Mouse (Mus musculus) intestine, embryonic 16.5 days (tissue): ENCODE results near the gene RPS10-NUDT3. TPM values are rescaled to one million over a fixed set of nuclear protein-coding genes. Genes with fewer than 3 reads are reported as not detected.

Experiments
- ATAC-seq: fragments of 200-750 bp; cut with Nextera tagmentation; 2 replicates; pipeline ENCODE4 v1.8.0; 2017; ENCODE audit warnings: moderate TSS enrichment, moderate library complexity
- H3K27ac ChIP-seq: fragments of 300-500 bp; sonication (generic); 2 replicates; pipeline ENCODE4 v1.5.1; 2014; ENCODE audit warnings: mild to moderate bottlenecking, low read length
- H3K27me3 ChIP-seq: fragments of 300-500 bp; sonication (generic); replicated peaks from 2 replicates; pipeline ENCODE4 v1.6.1; 2014; ENCODE audit warnings: low read length, control low read depth, mixed read lengths; ENCODE audit not compliant: control insufficient read depth, insufficient read depth
- H3K36me3 ChIP-seq: fragments of 300-500 bp; sonication (generic); 2 replicates; pipeline ENCODE4 v1.6.1; 2014; ENCODE audit warnings: low read length, control low read depth; ENCODE audit not compliant: control insufficient read depth, insufficient read depth
- H3K4me1 ChIP-seq: fragments of 300-500 bp; sonication (generic); 2 replicates; pipeline ENCODE4 v1.6.1; 2014; ENCODE audit warnings: low read length, control low read depth, mixed read lengths; ENCODE audit not compliant: control insufficient read depth, insufficient read depth
- H3K4me2 ChIP-seq: fragments of 300-500 bp; sonication (generic); 2 replicates; pipeline ENCODE4 v1.6.1; 2014; ENCODE audit warnings: low read depth, low read length, control low read depth
- H3K4me3 ChIP-seq: fragments of 300-500 bp; sonication (generic); 2 replicates; pipeline ENCODE4 v1.5.1; 2014; ENCODE audit warnings: mild to moderate bottlenecking, low read length
- H3K9ac ChIP-seq: fragments of 300-500 bp; sonication (generic); 2 replicates; pipeline ENCODE4 v1.6.1; 2014; ENCODE audit warnings: low read depth, low read length
- H3K9me3 ChIP-seq: fragments of 300-500 bp; sonication (generic); 2 replicates; pipeline ENCODE4 v1.6.1; 2016; ENCODE audit warnings: low read length, control low read depth; ENCODE audit not compliant: control insufficient read depth
- WGBS: fragments of 180-500 bp; shearing (Covaris S2); extraction: QIAGEN DNeasy Blood & Tissue Kit; methylation state at CpG from one replicate; pipeline ENCODE4 v1.1.7; 2014; 5-methylcytosine and 5-hydroxymethylcytosine counted together
- polyA plus RNA-seq: library from polyadenylated mRNA; unstranded; fragments of >200 nt; fragmentation: Nextera tagmentation; extraction: Ambion mirVana; gene quantifications from 2 replicates; pipeline ENCODE4 v1.2.1, GENCODE M21; 2015

Gene RPS10-NUDT3
- polyA plus RNA-seq, 1 experiment from 2014 or later = not detected

DNA sequence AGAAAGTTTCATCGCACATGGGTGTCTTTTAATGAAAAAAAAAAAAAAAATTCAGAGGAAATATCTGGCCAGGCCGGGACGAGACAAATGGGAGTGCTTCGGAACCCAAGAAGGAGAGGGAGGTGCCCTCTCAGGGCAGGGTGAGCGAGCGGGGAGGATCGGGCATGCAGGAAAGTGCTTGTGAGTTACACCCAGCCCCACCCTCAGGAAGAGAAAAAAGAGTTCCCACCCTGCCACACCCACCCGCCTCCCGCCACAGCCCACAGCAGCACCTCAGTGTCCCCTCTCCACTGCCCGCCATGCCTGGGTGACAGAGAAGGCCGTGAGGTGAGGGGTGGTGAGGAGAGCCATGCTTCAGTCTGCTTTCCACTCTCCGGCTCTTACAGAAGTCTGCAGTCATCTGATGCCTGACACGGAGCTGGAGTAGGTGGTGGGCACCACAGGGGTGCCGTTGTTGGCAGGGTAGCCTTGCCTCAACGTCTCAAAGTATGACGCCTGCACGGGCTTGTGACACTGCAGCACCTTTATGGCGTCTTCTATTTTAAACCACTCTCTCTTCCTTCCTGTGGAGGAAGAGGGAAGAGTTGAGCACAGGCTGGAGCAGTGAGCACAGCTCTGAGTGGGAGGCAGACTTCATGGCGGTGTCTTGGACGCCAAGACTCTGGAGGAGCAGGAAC lies 54.5 kb downstream of the RPS10-NUDT3 start:
- peaks cover 9% of the 10 kb centered on the region for H3K36me3 ChIP-seq
- no peak overlapping the region for H3K4me2 ChIP-seq
- H3K9ac ChIP-seq = no peak overlapping the region
- ATAC-seq = no peak
- no peak overlapping the region for H3K27ac ChIP-seq
- peaks cover 10% of the 10 kb centered on the region for H3K4me1 ChIP-seq
- H3K4me3 ChIP-seq = no peak overlapping the region
- no peaks in the 10 kb centered on the region for H3K9me3 ChIP-seq
- WGBS = 87% methylated on average over 20 of the region's 20 CpGs
- no peaks in the 10 kb centered on the region for H3K27me3 ChIP-seq

DNA sequence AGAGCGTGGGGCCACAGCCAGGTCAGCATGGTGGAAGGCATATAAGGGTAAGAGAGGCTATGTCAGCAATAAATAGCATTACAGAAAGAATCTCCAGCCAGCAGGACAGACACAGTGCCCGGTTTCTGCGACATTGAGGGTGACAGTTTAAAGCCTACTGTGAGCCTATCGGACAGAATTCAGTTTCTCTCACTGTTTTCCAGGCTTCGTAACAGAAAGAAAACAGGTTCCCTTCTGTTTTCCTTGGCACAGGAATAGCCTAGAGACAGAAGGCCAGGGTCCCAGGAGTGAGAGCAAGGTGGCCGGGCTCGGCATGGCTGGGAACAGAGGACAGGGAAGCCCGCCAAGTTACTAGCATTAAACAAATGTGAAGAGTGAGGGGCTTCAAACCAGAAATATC lies 55.2 kb downstream of the RPS10-NUDT3 start:
- peaks cover 9% of the 10 kb centered on the region for H3K36me3 ChIP-seq
- no peaks in the 10 kb centered on the region for H3K27me3 ChIP-seq
- H3K4me3 ChIP-seq = no peak overlapping the region
- H3K4me2 ChIP-seq = no peak overlapping the region
- no peak overlapping the region for H3K9ac ChIP-seq
- H3K9me3 ChIP-seq = no peaks in the 10 kb centered on the region
- ATAC-seq = no peak
- H3K27ac ChIP-seq = no peak overlapping the region
- 92% methylated on average over 8 of the region's 8 CpGs for WGBS
- H3K4me1 ChIP-seq = peaks cover 12% of the 10 kb centered on the region

DNA sequence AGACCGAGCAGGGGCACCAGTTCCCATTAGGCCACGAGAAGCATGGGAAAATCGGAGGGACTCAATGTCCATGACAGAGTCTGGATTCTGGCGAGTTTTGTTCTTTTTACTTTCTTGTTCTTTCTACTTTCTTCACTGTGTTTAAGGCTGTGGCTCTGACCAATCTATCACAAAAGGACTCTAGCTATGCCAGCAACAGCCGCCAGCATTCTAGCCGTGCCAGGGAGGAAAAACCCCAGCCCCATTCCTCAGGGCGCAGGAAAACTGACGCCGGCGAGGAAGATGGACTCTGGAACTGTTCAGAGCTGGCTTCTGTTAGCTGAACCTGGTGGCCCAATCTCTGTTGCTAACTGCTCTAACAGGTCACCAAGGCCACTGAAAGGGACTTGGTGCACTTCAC lies 56.5 kb downstream of the RPS10-NUDT3 start:
- ATAC-seq = no peak
- H3K4me1 ChIP-seq = peaks cover 12% of the 10 kb centered on the region
- H3K27ac ChIP-seq = no peak overlapping the region
- WGBS = 92% methylated on average over 10 of the region's 10 CpGs
- H3K36me3 ChIP-seq = peaks cover 9% of the 10 kb centered on the region
- no peaks in the 10 kb centered on the region for H3K9me3 ChIP-seq
- H3K4me2 ChIP-seq = no peak overlapping the region
- no peak overlapping the region for H3K4me3 ChIP-seq
- H3K9ac ChIP-seq = no peak overlapping the region
- no peaks in the 10 kb centered on the region for H3K27me3 ChIP-seq

DNA sequence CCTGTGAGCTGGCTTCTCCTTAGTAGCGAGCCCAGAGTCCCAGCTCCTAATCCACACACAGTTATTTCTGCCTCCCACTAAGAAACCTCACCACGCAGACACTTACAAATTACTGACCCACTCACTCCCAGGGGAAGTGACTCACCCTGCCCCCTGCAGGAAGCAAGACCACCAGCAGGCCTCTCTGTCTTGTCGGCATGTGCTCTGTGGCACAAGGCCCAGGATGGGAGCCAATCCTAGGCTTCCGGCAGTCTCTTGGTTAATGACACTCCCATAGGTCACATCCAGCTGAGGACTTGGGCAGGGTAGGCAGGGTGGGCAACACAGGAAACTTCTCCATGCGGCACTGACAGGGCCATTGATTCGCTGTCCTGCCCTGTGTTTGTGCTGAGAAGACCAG lies 57.6 kb downstream of the RPS10-NUDT3 start:
- WGBS = 67% methylated on average over 6 of the region's 6 CpGs
- Histone ChIP-seq H3K4me1 (peaks cover 12% of the 10 kb centered on the region), H3K4me3 (no peak overlapping the region), H3K9ac (no peak overlapping the region), H3K36me3 (peaks cover 9% of the 10 kb centered on the region), H3K4me2 (no peak overlapping the region), H3K9me3 (no peaks in the 10 kb centered on the region), H3K27ac (no peak overlapping the region), H3K27me3 (no peaks in the 10 kb centered on the region)
- no peak for ATAC-seq

DNA sequence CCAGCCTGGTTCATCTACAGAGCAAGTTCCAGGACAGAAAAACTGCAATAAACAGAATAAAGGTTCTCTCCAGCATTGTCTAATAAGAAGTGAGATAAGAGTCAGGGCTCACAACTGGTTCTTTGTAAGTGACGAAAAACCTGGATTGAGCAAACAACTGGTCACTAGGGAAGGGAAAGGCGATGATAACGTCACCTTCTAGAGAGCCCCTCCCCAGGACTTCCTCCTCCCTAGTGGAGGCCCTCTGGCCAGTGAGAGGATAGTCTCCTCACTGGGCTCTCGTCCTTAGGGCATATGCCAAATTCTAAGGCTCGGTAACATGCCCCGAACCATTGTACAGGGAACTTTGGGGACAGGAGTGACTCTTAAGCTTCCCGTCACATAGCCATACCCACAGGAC lies 59.0 kb downstream of the RPS10-NUDT3 start:
- Histone ChIP-seq H3K27me3 (no peaks in the 10 kb centered on the region), H3K4me3 (no peak overlapping the region), H3K4me1 (peaks cover 12% of the 10 kb centered on the region), H3K4me2 (no peak overlapping the region), H3K9me3 (no peaks in the 10 kb centered on the region), H3K27ac (no peak overlapping the region), H3K36me3 (peaks cover 7% of the 10 kb centered on the region), H3K9ac (no peak overlapping the region)
- peak; percentile 70 for ATAC-seq
- WGBS = 68% methylated on average over 7 of the region's 7 CpGs

DNA sequence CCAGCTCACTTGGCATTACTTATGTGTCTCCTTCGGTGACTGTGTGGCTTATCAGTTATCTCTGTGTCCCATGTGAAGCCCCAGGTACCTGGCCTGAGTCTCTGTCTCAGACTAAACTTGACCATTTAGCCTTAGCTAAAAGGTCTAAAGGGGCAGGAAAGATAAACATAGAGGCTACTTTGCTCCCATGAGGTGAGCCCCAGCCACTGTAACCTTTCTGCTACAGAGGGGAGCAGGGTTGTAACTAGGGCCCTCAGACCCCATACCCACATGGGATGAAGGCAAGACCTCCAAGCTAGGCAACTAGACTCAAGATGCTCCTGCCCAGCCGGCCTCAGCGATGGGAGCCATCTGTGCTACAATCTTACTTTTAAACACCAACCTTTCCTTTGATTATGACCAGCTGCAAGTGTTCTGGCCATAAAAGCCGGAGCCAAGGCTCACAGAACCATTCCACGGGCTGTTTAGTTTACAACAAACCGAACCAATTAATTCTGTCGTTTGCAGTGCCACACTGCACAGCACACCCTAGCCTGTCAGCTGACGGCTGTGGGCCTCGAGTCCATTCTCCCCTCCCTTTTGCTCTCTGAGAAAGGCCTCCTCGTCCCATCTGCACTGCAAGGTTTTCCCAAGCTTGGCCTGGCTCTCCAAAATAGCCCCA lies 59.8 kb downstream of the RPS10-NUDT3 start:
- Histone ChIP-seq H3K9ac (no peak overlapping the region), H3K4me1 (peaks cover 12% of the 10 kb centered on the region), H3K9me3 (no peaks in the 10 kb centered on the region), H3K27me3 (no peaks in the 10 kb centered on the region), H3K4me2 (no peak overlapping the region), H3K4me3 (no peak overlapping the region), H3K36me3 (peaks cover 6% of the 10 kb centered on the region; the same call in 1 of the 2 replicates), H3K27ac (no peak overlapping the region)
- 54% methylated on average over 10 of the region's 10 CpGs for WGBS
- no peak for ATAC-seq

DNA sequence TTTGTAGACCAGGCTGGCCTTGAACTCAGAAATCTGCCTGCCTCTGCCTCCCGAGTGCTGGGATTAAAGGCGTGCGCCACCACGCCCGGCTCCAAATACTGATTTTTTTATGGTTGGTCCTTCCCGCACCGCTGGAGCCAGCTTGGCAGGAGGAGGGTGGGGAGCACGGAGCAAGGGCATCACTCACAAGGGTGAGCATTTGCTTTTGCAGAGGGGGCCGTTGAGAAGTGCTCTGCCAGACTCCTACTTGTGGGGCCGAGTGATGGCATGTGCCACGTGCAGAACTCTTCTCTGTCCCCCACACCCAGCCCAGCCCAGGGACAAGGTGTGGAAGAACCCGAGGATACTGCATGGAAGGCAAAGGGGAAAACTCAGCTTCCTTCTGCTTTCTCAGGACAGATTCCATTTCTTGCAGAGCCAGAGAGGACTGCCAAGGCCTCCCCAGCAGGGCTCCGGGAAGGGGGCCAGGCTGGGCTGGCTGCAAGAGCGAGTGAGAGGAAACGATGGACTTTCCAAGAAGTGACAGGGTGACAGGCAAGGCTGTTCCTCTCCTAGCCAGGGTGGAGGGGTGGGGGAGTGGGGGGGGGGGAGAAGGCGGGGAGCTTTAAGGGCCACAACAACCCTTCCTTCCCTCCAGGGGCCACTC lies 60.4 kb downstream of the RPS10-NUDT3 start:
- Histone ChIP-seq H3K27me3 (no peaks in the 10 kb centered on the region), H3K9me3 (no peaks in the 10 kb centered on the region), H3K4me2 (no peak overlapping the region), H3K9ac (no peak overlapping the region), H3K4me1 (peaks cover 12% of the 10 kb centered on the region), H3K27ac (no peak overlapping the region), H3K4me3 (no peak overlapping the region), H3K36me3 (peaks cover 3% of the 10 kb centered on the region; the same call in 1 of the 2 replicates)
- 90% methylated on average over 15 of the region's 16 CpGs for WGBS
- ATAC-seq = no peak

DNA sequence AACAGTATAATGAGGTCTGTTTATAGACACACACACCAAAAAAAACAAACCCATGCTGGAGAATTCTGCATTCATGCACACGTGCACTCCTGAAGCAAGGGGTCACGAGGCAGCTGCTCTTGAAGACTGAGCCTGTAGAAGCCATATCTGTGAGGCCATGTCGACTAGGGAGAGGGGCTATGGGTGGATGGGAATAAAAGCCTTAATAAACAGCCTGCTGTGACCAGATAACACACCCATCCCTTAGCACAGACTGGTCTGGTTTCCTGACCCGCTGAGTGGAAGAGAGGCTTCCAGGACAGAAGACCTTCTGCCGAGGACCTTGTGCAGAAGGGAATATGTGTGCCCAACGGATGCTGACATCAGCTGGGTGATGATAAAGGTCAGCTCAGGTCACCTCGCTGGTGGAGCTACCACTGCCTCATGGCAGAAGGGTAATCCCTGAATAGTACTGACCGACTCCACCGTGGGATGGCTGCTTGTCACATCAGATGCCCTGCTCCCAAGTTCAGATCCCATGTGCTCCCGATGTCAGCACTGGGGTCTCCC lies 61.2 kb downstream of the RPS10-NUDT3 start:
- Histone ChIP-seq H3K9ac (no peak overlapping the region), H3K27me3 (no peaks in the 10 kb centered on the region), H3K4me1 (peaks cover 12% of the 10 kb centered on the region), H3K4me2 (no peak overlapping the region), H3K36me3 (peaks cover 2% of the 10 kb centered on the region; the same call in 1 of the 2 replicates), H3K9me3 (no peaks in the 10 kb centered on the region), H3K4me3 (no peak overlapping the region), H3K27ac (no peak overlapping the region)
- ATAC-seq = no peak
- 87% methylated on average over 10 of the region's 10 CpGs for WGBS

DNA sequence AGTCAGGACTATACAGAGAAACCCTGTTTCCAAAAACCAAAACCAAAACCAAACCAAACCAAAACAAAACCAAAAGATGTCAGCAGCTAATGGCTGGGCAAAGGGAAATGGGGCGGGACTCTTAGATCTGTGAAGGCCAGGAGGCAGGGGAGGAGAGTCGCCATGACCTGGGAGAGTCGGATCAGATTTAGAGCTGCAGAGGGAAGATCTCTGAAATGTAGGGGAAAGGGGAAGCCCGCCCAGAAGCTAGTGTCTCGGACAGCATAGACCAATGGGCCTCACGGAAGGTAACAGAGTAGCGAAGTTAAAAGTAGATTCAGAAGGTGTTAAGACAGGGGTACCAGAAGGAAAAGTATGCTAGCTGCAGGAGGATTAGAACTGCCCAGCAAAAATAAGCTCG lies 63.7 kb downstream of the RPS10-NUDT3 start:
- H3K27ac ChIP-seq = no peak overlapping the region
- H3K27me3 ChIP-seq = no peaks in the 10 kb centered on the region
- ATAC-seq = no peak
- H3K4me2 ChIP-seq = no peak overlapping the region
- peaks cover 8% of the 10 kb centered on the region for H3K4me1 ChIP-seq
- H3K9ac ChIP-seq = no peak overlapping the region
- no peaks in the 10 kb centered on the region for H3K9me3 ChIP-seq
- H3K36me3 ChIP-seq = no peaks in the 10 kb centered on the region
- 70% methylated on average over 8 of the region's 8 CpGs for WGBS
- H3K4me3 ChIP-seq = no peak overlapping the region
